Mouse (Mus musculus) hindbrain, embryonic 14.5 days (tissue): ENCODE results near the gene Ccz1. TPM values are rescaled to one million over a fixed set of nuclear protein-coding genes. Genes with fewer than 3 reads are reported as not detected.
A peak's percentile ranks its signal among the peaks of the same experiment; 100 is the strongest.

Experiments
- ATAC-seq: fragments of 200-750 bp; cut with Nextera tagmentation; 2 replicates; pipeline ENCODE4 v1.8.0; 2017; ENCODE audit warnings: moderate number of reproducible peaks, mild to moderate bottlenecking, moderate TSS enrichment, moderate library complexity; ENCODE audit not compliant: low FRiP score
- DNase-seq: peaks from one replicate; pipeline ENCODE4 v3.0.0-alpha.2; 2015; ENCODE audit warnings: low spot score
- H3K27ac ChIP-seq: fragments of 300-500 bp; sonication (generic); 2 replicates; pipeline ENCODE4 v1.5.1; 2014; ENCODE audit warnings: mild to moderate bottlenecking, moderate library complexity
- H3K27me3 ChIP-seq: fragments of 300-500 bp; sonication (generic); 2 replicates; pipeline ENCODE4 v1.6.1; 2014; ENCODE audit warnings: mild to moderate bottlenecking, low read length, mixed read lengths; ENCODE audit not compliant: control insufficient read depth, insufficient read depth
- H3K36me3 ChIP-seq: fragments of 300-500 bp; sonication (generic); replicated peaks from 2 replicates; pipeline ENCODE4 v1.6.1; 2014; ENCODE audit not compliant: control insufficient read depth, insufficient read depth
- H3K4me1 ChIP-seq: fragments of 300-500 bp; sonication (generic); replicated peaks from 2 replicates; pipeline ENCODE4 v1.6.1; 2014; ENCODE audit warnings: antibody characterized with exemption, low read length, mixed read lengths; ENCODE audit not compliant: control insufficient read depth, insufficient read depth
- H3K4me2 ChIP-seq: fragments of 300-500 bp; sonication (generic); replicated peaks from 2 replicates; pipeline ENCODE4 v1.6.1; 2014; ENCODE audit warnings: mild to moderate bottlenecking, moderate library complexity
- H3K4me3 ChIP-seq: fragments of 300-500 bp; sonication (generic); replicated peaks from 2 replicates; pipeline ENCODE4 v1.5.1; 2014; ENCODE audit warnings: mild to moderate bottlenecking, low read length
- H3K9ac ChIP-seq: fragments of 300-500 bp; sonication (generic); 2 replicates; pipeline ENCODE4 v1.6.1; 2014
- H3K9me3 ChIP-seq: fragments of 300-500 bp; sonication (generic); 2 replicates; pipeline ENCODE4 v1.6.1; 2016; ENCODE audit warnings: low read length; ENCODE audit not compliant: control insufficient read depth
- WGBS: fragments of 180-500 bp; shearing (Covaris S2); extraction: QIAGEN DNeasy Blood & Tissue Kit; methylation state at CpG from one replicate; pipeline ENCODE4 v1.1.7; 2014; 5-methylcytosine and 5-hydroxymethylcytosine counted together
- polyA plus RNA-seq: library from polyadenylated mRNA; unstranded; fragments of >200 nt; fragmentation: Nextera tagmentation; extraction: Ambion mirVana; gene quantifications from 2 replicates; pipeline ENCODE4 v1.2.1, GENCODE M21; 2014

Ccz1 gene
- polyA plus RNA-seq, 1 experiment from 2014 or later, result 83.0 TPM

DNA sequence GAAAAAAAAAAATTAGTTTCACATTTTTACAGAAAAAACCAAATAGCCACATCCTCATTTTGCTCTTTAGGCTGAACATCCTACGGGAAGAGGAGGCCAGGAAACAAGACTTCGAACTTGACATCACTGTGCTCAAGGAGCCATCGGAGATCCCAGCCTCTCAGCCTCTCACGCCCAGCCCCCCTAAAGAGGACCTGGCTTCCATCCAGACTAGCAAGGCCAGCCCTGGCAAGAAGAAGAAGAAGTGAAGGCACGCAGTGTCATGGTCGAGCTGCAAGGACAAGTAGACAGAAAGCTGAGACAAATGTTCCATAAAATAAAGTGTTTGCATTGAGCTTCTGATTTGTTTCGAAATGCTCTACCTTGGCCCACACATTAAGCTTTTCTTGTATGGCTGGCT lies 29.3 kb downstream of the Ccz1 start:
- H3K36me3 ChIP-seq, result peaks cover 75% of the 10 kb centered on the region

DNA sequence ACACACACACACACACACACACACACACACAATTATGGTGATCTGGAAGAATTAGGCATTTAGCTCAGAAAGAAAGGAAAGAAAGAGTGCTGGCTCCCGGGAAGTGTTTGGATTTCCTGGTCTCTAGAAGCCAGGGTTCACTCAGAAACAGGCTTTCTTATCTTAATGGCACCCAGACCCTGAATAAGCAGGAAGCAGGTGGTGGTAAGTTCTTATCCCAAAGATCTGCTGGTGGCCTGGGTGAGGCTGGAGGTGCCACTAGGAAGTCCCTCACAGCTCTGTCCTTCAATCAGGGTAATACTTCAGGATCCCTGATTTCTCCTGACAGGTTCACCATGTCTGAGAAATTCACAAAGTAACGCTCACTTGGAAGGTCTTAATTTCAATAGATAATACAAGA lies 32.3 kb downstream of the Ccz1 start:
- Histone ChIP-seq H3K9me3 (no peaks in the 10 kb centered on the region), H3K9ac (no peak overlapping the region), H3K4me3 (no peak overlapping the region), H3K4me2 (no peak overlapping the region), H3K27ac (no peak overlapping the region), H3K27me3 (no peaks in the 10 kb centered on the region), H3K4me1 (no peaks in the 10 kb centered on the region), H3K36me3 (peaks cover 44% of the 10 kb centered on the region)
- no peak for ATAC-seq
- 90% methylated on average over 2 of the region's 2 CpGs for WGBS
- DNase-seq, result no peak

More for the DNA sequence above, 29.3 kb downstream of the Ccz1 start:
- Histone ChIP-seq H3K4me2 (no peak overlapping the region), H3K9me3 (no peaks in the 10 kb centered on the region), H3K9ac (no peak overlapping the region), H3K4me3 (no peak overlapping the region), H3K27ac (no peak overlapping the region), H3K4me1 (no peaks in the 10 kb centered on the region), H3K27me3 (no peaks in the 10 kb centered on the region)
- 88% methylated on average over 7 of the region's 7 CpGs for WGBS
- ATAC-seq (no peak), DNase-seq (no peak)

DNA sequence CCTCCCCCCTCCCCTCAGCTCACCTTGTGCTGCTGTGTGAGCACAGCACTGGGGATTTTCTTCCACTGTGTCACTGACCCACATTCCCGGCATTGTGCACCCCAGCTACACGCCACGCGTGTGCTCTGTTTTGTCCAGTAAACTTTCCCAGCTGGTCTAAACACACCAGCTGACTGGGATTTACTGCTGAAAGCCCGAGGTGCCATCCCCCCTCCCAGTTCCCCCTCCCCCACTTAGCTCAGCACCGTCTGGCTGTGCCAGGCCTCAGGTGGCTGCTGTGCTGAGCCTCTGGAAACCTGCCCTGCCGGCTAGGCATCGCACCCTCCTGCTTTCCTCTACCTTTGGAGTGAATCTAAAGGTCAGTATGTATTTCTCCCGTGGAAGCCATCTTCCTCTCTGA lies 33.8 kb downstream of the Ccz1 start:
- H3K4me3 ChIP-seq, result no peak overlapping the region
- no peak overlapping the region for H3K4me2 ChIP-seq
- no peak for ATAC-seq
- no peak overlapping the region for H3K27ac ChIP-seq
- H3K36me3 ChIP-seq, result peaks cover 30% of the 10 kb centered on the region
- H3K9me3 ChIP-seq, result no peaks in the 10 kb centered on the region
- no peak for DNase-seq
- H3K9ac ChIP-seq, result no peak overlapping the region
- H3K27me3 ChIP-seq, result no peaks in the 10 kb centered on the region
- H3K4me1 ChIP-seq, result no peaks in the 10 kb centered on the region
- WGBS, result 28% methylated on average over 9 of the region's 9 CpGs

DNA sequence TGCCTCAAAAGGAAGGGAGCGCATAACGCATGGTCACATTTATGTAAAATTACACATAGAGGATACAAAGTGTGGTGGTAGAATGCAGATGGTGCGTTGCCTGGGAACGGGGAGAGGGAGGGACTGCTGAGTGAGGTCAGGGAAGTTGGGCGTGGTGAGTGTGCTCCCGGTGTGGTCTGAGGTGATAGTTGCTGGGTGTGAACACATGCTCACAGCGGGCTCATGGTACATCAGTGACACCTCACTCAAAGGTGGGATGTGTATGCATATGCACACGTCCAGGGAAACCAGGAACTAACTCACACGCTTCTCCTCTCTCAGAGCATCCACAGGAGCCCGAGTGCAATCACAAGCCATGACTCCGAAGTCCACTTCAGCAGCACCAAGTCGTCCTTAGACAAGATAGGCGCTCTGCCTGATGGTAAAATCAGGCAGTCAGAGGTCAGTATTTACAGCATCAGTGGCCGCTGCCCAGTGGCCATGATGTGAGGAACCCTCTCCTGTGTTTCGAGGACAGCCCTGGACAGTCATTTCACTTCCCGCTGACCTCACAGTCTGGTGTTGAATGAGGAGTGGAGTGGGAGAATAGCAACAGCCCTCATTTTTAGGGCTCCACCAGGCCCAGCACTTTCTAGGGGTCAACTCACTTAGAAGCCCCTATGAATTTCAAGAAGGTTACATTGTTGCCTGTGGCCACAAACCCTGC lies 37.8 kb downstream of the Ccz1 start:
- Histone ChIP-seq H3K9ac (no peak overlapping the region), H3K4me3 (no peak overlapping the region), H3K27ac (no peak overlapping the region), H3K36me3 (no peaks in the 10 kb centered on the region), H3K4me2 (no peak overlapping the region), H3K9me3 (no peaks in the 10 kb centered on the region), H3K27me3 (no peaks in the 10 kb centered on the region), H3K4me1 (no peaks in the 10 kb centered on the region)
- ATAC-seq (no peak), DNase-seq (no peak)
- WGBS, result 78% methylated on average over 16 of the region's 16 CpGs

DNA sequence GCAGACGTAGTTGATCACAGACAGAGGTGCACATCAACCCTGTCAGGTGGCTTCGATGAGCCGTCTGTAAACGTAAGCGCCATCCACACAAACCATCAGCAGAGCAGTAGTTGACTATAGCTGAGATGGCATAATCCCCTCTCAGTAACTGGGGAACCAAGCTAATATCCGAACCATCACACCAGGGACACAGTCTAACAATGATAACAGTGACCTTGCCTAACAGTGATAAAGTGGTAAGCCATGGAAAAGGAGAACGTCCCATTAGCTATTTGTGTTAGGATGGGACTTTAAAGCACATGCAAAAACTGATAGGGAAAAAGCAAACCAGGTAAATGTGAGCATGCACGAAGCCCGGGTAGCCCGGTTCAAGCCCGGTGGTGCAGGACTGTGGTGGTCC lies 38.4 kb downstream of the Ccz1 start:
- H3K27ac ChIP-seq, result no peak overlapping the region
- ATAC-seq (no peak), DNase-seq (no peak)
- no peaks in the 10 kb centered on the region for H3K4me1 ChIP-seq
- H3K27me3 ChIP-seq, result no peaks in the 10 kb centered on the region
- WGBS, result 91% methylated on average over 11 of the region's 11 CpGs
- H3K4me2 ChIP-seq, result no peak overlapping the region
- no peak overlapping the region for H3K4me3 ChIP-seq
- no peaks in the 10 kb centered on the region for H3K9me3 ChIP-seq
- H3K36me3 ChIP-seq, result no peaks in the 10 kb centered on the region
- no peak overlapping the region for H3K9ac ChIP-seq

DNA sequence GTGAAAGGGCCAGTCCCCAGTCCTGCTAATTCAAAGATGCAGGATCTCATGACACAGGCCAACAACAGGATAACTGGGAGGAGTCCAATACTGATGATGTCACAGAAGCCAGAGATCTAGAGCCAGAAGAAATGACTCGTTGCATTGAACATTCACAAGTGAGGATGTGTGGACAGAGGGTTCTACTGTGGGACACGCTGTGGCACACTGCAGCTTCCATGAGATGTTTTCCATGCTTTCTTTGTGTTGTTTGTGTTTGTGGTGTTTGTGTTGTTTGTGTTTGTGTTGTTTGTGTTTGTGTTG lies 39.1 kb downstream of the Ccz1 start:
- ATAC-seq (no peak), DNase-seq (no peak)
- H3K36me3 ChIP-seq, result no peaks in the 10 kb centered on the region
- no peak overlapping the region for H3K27ac ChIP-seq
- H3K4me1 ChIP-seq, result no peaks in the 10 kb centered on the region
- no peaks in the 10 kb centered on the region for H3K27me3 ChIP-seq
- H3K4me2 ChIP-seq, result no peak overlapping the region
- H3K9ac ChIP-seq, result no peak overlapping the region
- WGBS, result 73% methylated on average over 2 of the region's 2 CpGs
- no peak overlapping the region for H3K4me3 ChIP-seq
- no peaks in the 10 kb centered on the region for H3K9me3 ChIP-seq

DNA sequence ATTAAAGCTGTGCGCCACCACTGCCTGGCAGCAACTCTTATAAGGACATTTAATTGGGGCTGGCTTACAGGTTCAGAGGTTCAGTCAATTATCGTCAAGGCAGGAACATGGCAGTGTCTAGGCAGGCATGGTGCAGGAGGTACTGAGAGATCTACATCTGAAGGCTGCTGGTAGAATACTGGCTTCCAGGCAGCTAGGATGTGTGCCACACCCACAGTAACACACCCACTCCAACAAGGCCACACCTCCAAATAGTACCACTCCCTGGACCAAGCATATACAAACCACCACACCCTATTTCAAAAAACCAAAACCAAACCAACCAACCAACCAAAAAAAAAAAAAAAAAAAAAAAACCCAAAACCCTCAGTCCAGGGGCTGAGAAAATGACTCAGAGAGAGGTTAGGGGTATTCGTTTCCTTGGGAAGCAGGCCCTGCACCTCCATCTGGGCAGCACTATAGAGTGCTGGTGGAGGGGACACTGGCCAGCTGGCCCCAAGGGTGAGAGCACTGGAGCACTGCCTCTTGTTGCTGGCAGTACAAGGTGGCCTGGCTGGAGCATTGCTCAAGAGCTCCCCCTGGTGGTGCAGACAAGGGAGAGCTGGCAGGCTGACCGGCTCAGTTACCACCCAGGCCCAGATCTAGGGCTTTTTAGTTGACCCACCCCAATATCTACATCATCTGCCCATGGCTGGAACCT lies 39.6 kb downstream of the Ccz1 start:
- Histone ChIP-seq H3K9ac (no peak overlapping the region), H3K27me3 (no peaks in the 10 kb centered on the region), H3K27ac (no peak overlapping the region), H3K9me3 (no peaks in the 10 kb centered on the region), H3K4me2 (no peak overlapping the region), H3K4me1 (no peaks in the 10 kb centered on the region), H3K4me3 (no peak overlapping the region), H3K36me3 (no peaks in the 10 kb centered on the region)
- DNase-seq (peak; percentile 70), ATAC-seq (peak; percentile 21; the same call in 1 of the 2 replicates)
- 55% methylated on average over 4 of the region's 4 CpGs for WGBS

DNA sequence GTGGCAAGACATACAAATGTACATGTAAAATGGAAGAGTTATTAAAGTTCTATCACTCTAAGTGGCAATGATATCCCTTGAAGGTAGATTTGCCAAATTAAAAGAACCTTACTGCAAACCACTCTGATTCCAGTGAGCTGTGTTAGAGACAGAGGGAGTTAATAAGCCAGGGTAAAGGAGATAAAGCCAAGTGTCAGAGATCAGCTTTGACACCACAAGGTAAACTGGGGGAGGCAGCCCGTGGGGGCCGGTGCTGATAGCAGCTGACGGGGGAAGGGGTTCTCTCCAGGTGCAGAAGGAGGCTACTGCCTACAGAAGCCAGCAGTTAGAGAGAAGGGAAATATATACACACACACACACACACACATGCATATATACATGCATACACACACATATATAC lies 42.0 kb downstream of the Ccz1 start:
- no peak overlapping the region for H3K9ac ChIP-seq
- no peaks in the 10 kb centered on the region for H3K36me3 ChIP-seq
- DNase-seq (no peak), ATAC-seq (no peak)
- no peaks in the 10 kb centered on the region for H3K9me3 ChIP-seq
- H3K27ac ChIP-seq, result no peak overlapping the region
- H3K4me2 ChIP-seq, result no peak overlapping the region
- H3K4me1 ChIP-seq, result no peaks in the 10 kb centered on the region
- no peak overlapping the region for H3K4me3 ChIP-seq
- WGBS, result 88% methylated on average over 3 of the region's 3 CpGs
- H3K27me3 ChIP-seq, result no peaks in the 10 kb centered on the region

DNA sequence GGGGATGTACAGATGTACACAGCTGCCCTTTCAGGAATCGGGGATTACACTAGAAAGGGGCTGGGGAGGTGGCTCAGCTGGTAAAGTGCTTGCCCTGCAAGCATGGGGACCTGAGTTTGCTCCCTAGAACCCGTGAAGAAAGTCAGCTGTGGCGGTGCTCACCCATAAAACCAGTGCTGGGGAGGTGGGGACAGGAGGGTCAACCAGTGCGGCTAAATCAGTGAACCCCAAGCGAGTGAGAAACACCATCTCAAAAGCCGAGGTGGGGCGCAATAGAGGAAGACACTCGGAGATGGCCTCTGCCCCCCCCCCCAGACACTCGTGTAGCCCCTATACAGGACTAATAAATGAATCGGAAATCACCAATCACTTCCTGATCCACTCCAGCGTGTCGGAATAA lies 48.0 kb downstream of the Ccz1 start:
- H3K4me1 ChIP-seq, result no peaks in the 10 kb centered on the region
- H3K9ac ChIP-seq, result no peak overlapping the region
- H3K9me3 ChIP-seq, result no peaks in the 10 kb centered on the region
- H3K4me2 ChIP-seq, result no peak overlapping the region
- ATAC-seq (no peak), DNase-seq (no peak)
- no peak overlapping the region for H3K27ac ChIP-seq
- H3K36me3 ChIP-seq, result no peaks in the 10 kb centered on the region
- WGBS, result 93% methylated on average over 12 of the region's 12 CpGs
- H3K4me3 ChIP-seq, result no peak overlapping the region
- H3K27me3 ChIP-seq, result no peaks in the 10 kb centered on the region
